Mouse (Mus musculus): Measurements from ENCODE around the gene Iqcd.

DNA sequence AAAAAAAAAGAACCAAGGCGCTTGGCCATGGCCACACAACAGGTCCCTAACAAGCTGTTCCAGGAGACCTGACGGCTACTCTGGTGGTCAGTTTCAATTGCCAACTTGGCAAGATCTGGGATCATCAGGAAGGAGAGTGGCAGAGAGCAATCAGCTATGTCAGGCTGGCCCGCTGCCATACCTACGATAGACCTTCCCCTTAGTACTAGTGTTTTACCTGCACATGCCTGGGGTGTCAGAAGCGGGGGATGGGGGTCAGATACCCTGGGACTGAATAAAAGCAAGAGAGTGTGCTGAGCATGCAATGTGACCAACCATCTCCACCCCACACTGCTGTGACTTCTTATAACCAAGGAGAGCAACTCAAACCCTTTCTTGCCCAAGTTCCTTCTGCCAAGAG, 22.1 kb downstream of the Iqcd start:
- TF ChIP-seq CTCF (IDR thresholded peaks at IDR 0.05; ENCODE audit: low read depth) (no peak), EP300 (IDR thresholded peaks at IDR 0.05; ENCODE audit: low read depth) (no peak)

Data from liver, embryonic 14.5 days (tissue).